Mouse (Mus musculus) limb, embryonic 11.5 days (tissue): ENCODE measurements at regions not wholly inside any gene's neighbourhood (a gene's known extent, or its start where the extent isn't known, plus 50 kb on each side); places are given as distances from the start of the nearest gene placed in this dataset.

Experiments used
- ATAC-seq: fragments of 200-750 bp; cut with Nextera tagmentation; 2 replicates; pipeline ENCODE4 v1.8.0; 2017; ENCODE audit warnings: low read depth; ENCODE audit not compliant: insufficient number of reproducible peaks, low FRiP score, low TSS enrichment
- DNase-seq: peaks from one replicate; pipeline ENCODE4 v3.0.0-alpha.2; 2015; ENCODE audit warnings: low spot score
- H3K27ac ChIP-seq: fragments of 300-500 bp; sonication (generic); replicated peaks from 2 replicates; pipeline ENCODE4 v1.5.1; 2014; ENCODE audit warnings: low read depth, mild to moderate bottlenecking, low read length
- H3K27me3 ChIP-seq: fragments of 300-500 bp; sonication (generic); 2 replicates; pipeline ENCODE4 v1.6.1; 2014; ENCODE audit warnings: mild to moderate bottlenecking, low read length, mixed read lengths; ENCODE audit not compliant: control insufficient read depth, insufficient read depth
- H3K36me3 ChIP-seq: fragments of 300-500 bp; sonication (generic); 2 replicates; pipeline ENCODE4 v1.6.1; 2014; ENCODE audit warnings: mild to moderate bottlenecking, low read length, moderate library complexity, mixed read lengths; ENCODE audit not compliant: control insufficient read depth, insufficient read depth
- H3K4me1 ChIP-seq: fragments of 300-500 bp; sonication (generic); 2 replicates; pipeline ENCODE4 v1.6.1; 2014; ENCODE audit warnings: low read length, mixed read lengths; ENCODE audit not compliant: control insufficient read depth, insufficient read depth
- H3K4me2 ChIP-seq: fragments of 300-500 bp; sonication (generic); 2 replicates; pipeline ENCODE4 v1.6.1; 2014; ENCODE audit warnings: low read depth, mild to moderate bottlenecking, moderate library complexity; ENCODE audit not compliant: severe bottlenecking
- H3K4me3 ChIP-seq: fragments of 300-500 bp; sonication (generic); 2 replicates; pipeline ENCODE4 v1.5.1; 2014; ENCODE audit warnings: low read depth, low read length
- H3K9ac ChIP-seq: fragments of 300-500 bp; sonication (generic); 2 replicates; pipeline ENCODE4 v1.6.1; 2014; ENCODE audit warnings: mild to moderate bottlenecking, low read length
- H3K9me3 ChIP-seq: fragments of 300-500 bp; sonication (generic); 2 replicates; pipeline ENCODE4 v1.6.1; 2016; ENCODE audit warnings: low read length; ENCODE audit not compliant: control insufficient read depth
- WGBS: fragments of 180-500 bp; shearing (Covaris S2); extraction: QIAGEN DNeasy Blood & Tissue Kit; methylation state at CpG from one replicate; pipeline ENCODE4 v1.1.7; 2014; 5-methylcytosine and 5-hydroxymethylcytosine counted together

DNA sequence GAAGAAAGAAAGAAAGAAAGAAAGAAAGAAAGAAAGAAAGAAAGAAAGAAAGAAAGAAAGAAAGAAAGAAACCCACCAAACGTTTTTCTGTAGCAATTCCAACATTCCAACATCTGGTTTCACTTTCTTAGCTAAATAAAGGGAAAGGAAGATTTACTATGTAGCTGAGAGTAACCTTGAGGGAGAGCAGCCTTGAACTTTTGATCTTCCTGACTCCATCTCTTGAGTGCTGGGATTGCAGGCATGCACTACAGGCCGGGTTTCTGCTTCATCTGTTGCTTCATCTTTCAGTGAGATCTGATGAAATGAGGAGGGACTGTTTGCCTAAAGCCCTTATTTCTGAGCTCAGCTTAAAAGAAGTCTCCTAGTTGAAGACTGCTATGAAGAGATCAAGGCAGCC lies 57.8 kb upstream of the Tmem164 start:
- Histone ChIP-seq H3K9ac (no peak overlapping the region), H3K27ac (no peak overlapping the region), H3K36me3 (no peaks in the 10 kb centered on the region), H3K4me3 (no peak overlapping the region), H3K9me3 (no peaks in the 10 kb centered on the region), H3K4me1 (no peaks in the 10 kb centered on the region), H3K4me2 (no peak overlapping the region), H3K27me3 (0 out of 2 replicates have a peak, but pooled peaks cover 2% of the 10 kb centered on the region)
- 0 out of 2 replicates have a peak, but pooled peaks have one; percentile 60 for ATAC-seq
- no peak for DNase-seq
- 6% methylated on average over 2 of the region's 2 CpGs for WGBS

DNA sequence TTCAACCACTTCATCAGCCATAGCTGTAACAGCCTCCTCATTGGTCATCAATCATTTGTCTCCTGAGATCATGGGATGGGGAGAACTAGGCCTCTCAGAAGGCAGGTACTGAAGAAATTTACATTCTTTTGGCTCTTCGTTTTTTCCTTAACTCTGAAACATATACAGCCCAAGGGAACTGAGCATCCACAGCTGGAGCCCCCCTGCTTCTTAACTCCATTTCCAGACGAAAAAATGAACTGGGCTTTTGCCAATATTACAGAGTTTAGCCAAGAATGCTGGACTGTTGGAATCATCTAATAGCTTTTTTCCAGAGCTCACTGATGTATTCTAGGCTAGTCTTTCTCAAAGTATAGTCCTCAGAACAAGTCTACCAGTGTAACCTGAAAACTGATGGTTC lies 57.3 kb upstream of the Tmem164 start:
- Histone ChIP-seq H3K4me3 (no peak overlapping the region), H3K4me2 (no peak overlapping the region), H3K27me3 (0 out of 2 replicates have a peak, but pooled peaks cover 2% of the 10 kb centered on the region), H3K9ac (no peak overlapping the region), H3K9me3 (no peaks in the 10 kb centered on the region), H3K4me1 (no peaks in the 10 kb centered on the region), H3K36me3 (no peaks in the 10 kb centered on the region), H3K27ac (no peak overlapping the region)
- WGBS = 33% methylated on average over 2 of the region's 2 CpGs
- no peak for DNase-seq
- ATAC-seq = no peak
